Mouse (Mus musculus) liver, embryonic 14.5 days (tissue): ENCODE results near the gene Pde5a.

Source experiments
- CTCF ChIP-seq: IDR thresholded peaks from 2 replicates; pipeline ENCODE4 v1.5.1; 2016; ENCODE audit warnings: antibody characterized with exemption, low read depth, control low read depth
- EP300 ChIP-seq: IDR thresholded peaks from 2 replicates; pipeline ENCODE4 v1.6.1; 2016; ENCODE audit warnings: antibody characterized with exemption, low read depth

- TF ChIP-seq CTCF (no peak), EP300 (no peak)
Measured at GRCm38 (mm10) chr3:122888371-122888819, 159.6 kb downstream of the Pde5a start.
